In the genomic region with DNA sequence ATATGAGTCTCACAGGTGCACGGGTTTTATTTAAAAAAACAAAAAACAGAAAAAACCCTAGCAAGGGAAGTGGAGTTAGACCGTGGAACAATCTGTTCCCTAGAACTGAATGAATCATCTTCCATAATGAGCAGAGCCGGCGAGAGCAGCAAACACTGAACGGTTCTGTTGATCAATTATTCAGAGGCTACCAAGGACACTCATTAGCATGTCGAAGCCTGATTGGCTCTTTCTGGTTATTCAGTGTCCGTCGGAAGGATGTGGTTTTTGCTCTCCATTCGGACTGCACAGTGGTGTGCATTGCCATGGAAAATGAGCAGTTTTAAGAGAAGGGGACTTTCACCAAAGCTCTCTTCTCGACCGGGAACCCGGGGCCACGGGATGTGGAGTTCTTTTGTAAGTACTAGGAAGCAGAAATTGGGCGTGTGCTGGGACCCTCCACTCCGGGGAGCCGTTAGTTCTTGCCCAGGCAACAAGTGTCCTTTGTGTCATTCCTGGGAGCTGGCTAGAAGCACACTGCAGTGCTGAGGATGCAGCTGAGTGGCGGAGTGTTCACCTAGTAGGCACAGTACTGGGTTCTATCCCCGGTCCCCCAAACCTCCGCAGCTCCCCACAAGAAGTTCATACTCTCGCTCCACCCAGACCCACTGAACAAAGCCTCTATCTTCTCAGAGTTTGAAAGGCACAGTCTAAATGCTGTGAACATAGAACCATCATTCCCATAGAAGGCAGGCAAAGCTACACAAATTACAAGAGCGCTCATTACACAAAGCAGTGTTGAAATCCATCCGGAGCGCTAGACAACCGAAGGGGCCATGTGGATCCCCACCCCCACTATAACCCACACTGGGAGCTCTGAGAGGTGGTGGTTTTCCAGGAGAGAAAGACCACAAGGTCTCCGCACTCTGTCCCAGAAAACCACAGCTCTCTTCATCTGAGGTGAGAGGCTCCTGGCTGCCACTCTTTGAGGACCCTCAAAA, we compare ENCODE assay signal across 8 mouse cellular contexts.
A peak's percentile ranks its signal among the peaks of the same experiment; 100 is the strongest.
DNase-seq lines count a peak whose midpoint lies in the region; ATAC-seq and TF ChIP-seq lines count a peak whose summit lies in the region.

No protein-coding gene starts in this region.

- peak; percentile 55 for DNase-seq in gastrocnemius, adult 18-20 months (ENCODE audit: low spot score)
- no peak for DNase-seq in gastrocnemius, postnatal 10 days
- DNase-seq in c-Kit-positive CD71-positive TER-119-negative erythroid progenitor cells, embryonic 14.5 days (ENCODE audit: low read depth): peak; percentile 44
- peak; percentile 79 for DNase-seq in forebrain, embryonic 14.5 days (ENCODE audit: low spot score)
- DNase-seq in layer of hippocampus, adult 2 months (ENCODE audit: low spot score in 2 of 2): peak; percentile 58 to 80
- peak; percentile 75 for DNase-seq in right cerebral cortex, adult 18-20 months
- no peak for DNase-seq in c-Kit-positive CD71-positive TER-119-positive erythroid progenitor cells, embryonic 14.5 days (ENCODE audit: low spot score)

- peak overlapping the region; percentile 25; the same call in 1 of the 2 replicates for H3K9ac ChIP-seq in forebrain, embryonic 14.5 days (ENCODE audit: low read length)
- peak overlapping the region; percentile 38; the same call in 1 of the 2 replicates for H3K9ac ChIP-seq in liver, embryonic 16.5 days (ENCODE audit: low read depth, low read length)

- peak overlapping the region; percentile 6; the same call in 1 of the 2 replicates for H3K4me3 ChIP-seq in forebrain, embryonic 14.5 days (ENCODE audit: low read depth, low read length)
- H3K4me3 ChIP-seq in layer of hippocampus, adult 2 months: peak overlapping the region; percentile 46
- peak overlapping the region; percentile 43 for H3K4me3 ChIP-seq in liver, embryonic 16.5 days (ENCODE audit: low read depth, low read length)

- peak overlapping the region; percentile 45 for H3K4me2 ChIP-seq in forebrain, embryonic 14.5 days (ENCODE audit: low read length)
- H3K4me2 ChIP-seq in liver, embryonic 16.5 days (ENCODE audit: low read depth, low read length): peak overlapping the region; percentile 52

- H3K27ac ChIP-seq in forebrain, embryonic 14.5 days (ENCODE audit: low read depth, low read length): peak overlapping the region; percentile 66; the same call in 1 of the 2 replicates
- H3K27ac ChIP-seq in layer of hippocampus, adult 2 months: peak overlapping the region; percentile 92
- H3K27ac ChIP-seq in liver, embryonic 16.5 days (ENCODE audit: low read length): peak overlapping the region; percentile 34; the same call in 1 of the 2 replicates

- H3K9me3 ChIP-seq in forebrain, embryonic 14.5 days (replicated peaks; ENCODE audit: control insufficient read depth, low read length): no peaks in the 10 kb centered on the region
- no peaks in the 10 kb centered on the region for H3K9me3 ChIP-seq in liver, embryonic 16.5 days (replicated peaks; ENCODE audit: control insufficient read depth, low read length)

- ATAC-seq in forebrain, embryonic 14.5 days: peak; percentile 89
- ATAC-seq in liver, embryonic 16.5 days (ENCODE audit: low read depth): peak; percentile 81

- no peaks in the 10 kb centered on the region for H3K27me3 ChIP-seq in forebrain, embryonic 14.5 days (replicated peaks; ENCODE audit: control insufficient read depth, insufficient read depth, low read length)
- no peaks in the 10 kb centered on the region for H3K27me3 ChIP-seq in liver, embryonic 16.5 days (ENCODE audit: control insufficient read depth, insufficient read depth, low read depth, low read length)

- 29% methylated on average over 25 of the region's 25 CpGs for WGBS in forebrain, embryonic 14.5 days
- WGBS in liver, embryonic 16.5 days (ENCODE audit: insufficient replicate concordance): 29% methylated on average over 25 of the region's 25 CpGs

- TF ChIP-seq CTCF in layer of hippocampus, adult 2 months (conservative IDR thresholded peaks at IDR 0.05): no peak

- H3K36me3 ChIP-seq in forebrain, embryonic 14.5 days (ENCODE audit: control insufficient read depth, insufficient read depth, low read length): no peaks in the 10 kb centered on the region
- H3K36me3 ChIP-seq in liver, embryonic 16.5 days (ENCODE audit: control insufficient read depth, insufficient read depth): no peaks in the 10 kb centered on the region

- H3K4me1 ChIP-seq in forebrain, embryonic 14.5 days (ENCODE audit: control insufficient read depth, insufficient read depth, low read length): no peaks in the 10 kb centered on the region
- peaks cover 29% of the 10 kb centered on the region for H3K4me1 ChIP-seq in liver, embryonic 16.5 days (ENCODE audit: control insufficient read depth, low read depth, low read length)

Comparison
In these comparisons a context has a peak if more than half of its experiments do, and no peak if none do; other contexts are left out.
1. DNase-seq: peak in gastrocnemius, adult 18-20 months (single experiment), c-Kit-positive CD71-positive TER-119-negative erythroid progenitor cells, embryonic 14.5 days (single experiment), forebrain, embryonic 14.5 days (single experiment), layer of hippocampus, adult 2 months (2 of 2) and right cerebral cortex, adult 18-20 months (single experiment); none in gastrocnemius, postnatal 10 days (single experiment) and c-Kit-positive CD71-positive TER-119-positive erythroid progenitor cells, embryonic 14.5 days (single experiment).
2. H3K27ac ChIP-seq: peak in every context shown above with its lines; median percentile 92 in layer of hippocampus, adult 2 months; 66 in forebrain, embryonic 14.5 days; 34 in liver, embryonic 16.5 days.
3. Peak in every context shown above with its lines, with median percentiles within 50 percentile points of each other: H3K4me3 ChIP-seq.